Mouse (Mus musculus): ENCODE data around the gene Adora3.
A peak's percentile ranks its signal among the peaks of the same experiment; 100 is the strongest.

Adora3 gene

DNA sequence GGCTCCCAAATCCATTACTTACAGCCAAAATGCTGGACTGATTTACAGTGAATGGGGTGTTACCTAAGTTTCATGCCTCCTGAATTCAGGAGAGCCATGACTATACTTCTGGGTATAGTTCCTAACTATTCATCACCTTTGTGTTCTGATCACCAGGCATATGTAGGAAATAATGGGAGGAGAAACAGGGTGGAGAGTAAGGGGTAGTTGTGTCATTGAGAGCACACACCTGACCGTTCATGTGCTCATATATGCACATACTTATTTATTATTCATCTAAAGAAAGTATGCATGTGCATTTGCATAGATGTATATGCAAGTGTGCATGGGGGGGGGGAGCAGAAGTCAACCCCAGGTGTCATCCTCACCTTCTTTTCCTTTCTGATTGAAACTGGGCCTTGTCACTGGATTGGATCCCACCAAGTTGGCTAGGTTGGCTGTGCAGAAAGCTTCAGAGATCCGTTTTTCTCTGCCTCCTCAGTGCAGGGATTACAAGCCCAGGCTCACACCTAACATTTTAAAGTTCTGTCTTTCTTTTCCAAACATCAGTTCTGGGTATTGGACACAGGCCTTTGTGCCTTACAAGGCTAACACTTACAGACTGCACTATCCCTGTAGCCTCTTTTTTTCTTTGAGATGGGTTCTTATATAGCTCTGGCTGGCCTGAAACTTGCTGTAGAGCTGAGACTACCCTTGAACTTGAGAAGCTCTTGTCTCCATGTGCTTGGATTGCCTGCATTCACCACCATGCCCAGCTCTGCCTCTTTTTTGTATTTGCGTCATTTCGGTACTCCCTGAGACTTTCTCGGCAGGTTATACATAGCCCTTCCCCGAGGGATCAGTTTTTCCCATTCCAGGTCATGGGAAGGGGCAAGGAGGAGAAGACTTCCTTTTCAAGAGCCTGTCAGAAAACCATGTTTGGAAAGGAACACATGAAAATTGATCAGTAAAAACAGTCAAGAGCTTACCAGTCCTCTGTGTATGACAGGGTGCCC lies 3.1 kb downstream of the Adora3 start:
- no peak for DNase-seq (ENCODE audit: low read depth in 2 of 2, low spot score in 2 of 2)

DNA sequence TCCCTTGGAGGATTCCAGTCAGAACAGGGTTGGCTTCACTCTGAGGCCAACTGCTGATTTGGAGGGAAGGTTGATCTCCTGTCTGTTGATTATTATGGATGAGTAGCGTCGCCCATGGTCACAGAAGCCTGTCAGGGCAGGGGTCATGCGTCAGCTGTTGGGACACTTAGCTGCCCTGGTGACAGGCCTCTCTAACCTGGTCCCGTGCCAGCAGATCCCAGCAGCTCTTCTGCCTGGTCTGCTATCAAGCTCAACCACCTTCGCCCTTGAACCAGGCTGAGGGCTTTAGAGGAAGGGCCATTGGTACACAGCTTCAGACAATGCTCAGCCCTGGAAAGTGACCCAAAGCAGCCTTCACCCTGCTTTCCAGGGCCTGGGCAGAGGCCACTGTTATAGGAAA lies 5.4 kb downstream of the Adora3 start:
- DNase-seq (ENCODE audit: low read depth in 2 of 2, low spot score in 2 of 2) = no peak

DNA sequence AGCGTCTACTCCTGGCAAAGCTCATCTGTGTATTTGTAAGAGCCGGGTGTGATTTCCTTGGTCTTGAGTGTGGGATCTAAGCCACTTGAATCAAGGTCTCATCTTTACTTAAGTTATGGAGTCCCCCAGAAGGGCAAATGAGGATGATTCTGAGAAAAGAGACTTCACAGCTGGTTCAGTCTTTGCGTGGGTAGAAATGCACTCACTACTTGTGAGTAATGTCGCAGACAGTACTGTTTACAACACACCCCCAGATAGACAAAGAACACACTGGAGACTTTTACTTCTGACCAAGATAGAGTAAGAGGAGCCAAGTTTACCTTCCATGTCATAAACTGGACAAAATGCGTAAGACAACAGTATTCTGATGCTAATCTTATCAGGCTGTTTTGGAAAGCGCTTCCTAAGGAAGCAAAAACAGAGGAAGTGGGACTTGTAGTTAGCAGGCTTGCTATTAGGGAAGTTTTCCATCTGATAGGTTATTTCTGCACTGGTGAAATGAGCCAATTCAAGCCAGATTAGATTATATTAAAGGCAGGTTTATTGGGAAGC lies 6.7 kb downstream of the Adora3 start:
- DNase-seq (ENCODE audit: low read depth in 2 of 2, low spot score in 2 of 2) = no peak

DNA sequence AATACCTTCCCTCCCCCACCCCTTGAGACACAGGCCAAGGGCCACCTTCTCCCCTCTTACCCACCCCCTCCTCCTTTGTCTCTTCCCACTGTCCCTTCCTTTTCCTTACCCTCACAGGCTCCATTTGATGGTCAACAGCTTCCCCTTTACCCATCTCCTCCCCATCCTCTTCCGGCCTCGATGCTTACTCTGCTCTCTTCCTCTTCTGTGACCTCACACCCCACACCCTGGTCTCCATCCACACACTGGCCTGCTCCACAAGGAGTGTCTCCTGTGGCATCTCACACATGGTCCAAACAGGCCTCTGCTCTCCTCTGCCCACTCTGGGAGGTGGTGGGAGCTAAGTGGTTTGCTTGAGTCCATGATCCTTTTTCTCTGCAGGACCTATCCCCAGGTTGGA lies 7.3 kb downstream of the Adora3 start:
- no peak for DNase-seq (ENCODE audit: low read depth in 2 of 2, low spot score in 2 of 2)

DNA sequence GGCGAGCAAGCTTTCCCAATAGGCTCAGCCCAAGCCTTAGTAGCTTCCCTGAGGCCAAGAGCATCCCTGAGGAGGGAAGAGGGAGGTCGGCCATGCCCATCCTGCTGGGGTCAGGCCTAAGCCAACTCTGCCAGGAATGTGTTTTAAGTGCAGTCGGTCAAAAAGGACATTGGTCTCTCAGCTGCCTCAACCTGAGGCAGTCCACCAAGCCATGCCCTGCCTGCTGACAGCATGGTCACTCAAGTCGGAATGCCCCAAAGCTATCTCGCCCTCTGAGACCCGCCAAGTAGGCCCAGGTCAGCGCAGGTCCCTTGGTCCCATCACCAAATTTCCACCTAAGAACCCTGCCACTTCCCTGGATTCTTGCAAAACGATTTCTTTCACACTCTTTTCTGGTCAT lies 8.1 kb downstream of the Adora3 start:
- no peak for DNase-seq (ENCODE audit: low read depth in 2 of 2, low spot score in 2 of 2)

DNA sequence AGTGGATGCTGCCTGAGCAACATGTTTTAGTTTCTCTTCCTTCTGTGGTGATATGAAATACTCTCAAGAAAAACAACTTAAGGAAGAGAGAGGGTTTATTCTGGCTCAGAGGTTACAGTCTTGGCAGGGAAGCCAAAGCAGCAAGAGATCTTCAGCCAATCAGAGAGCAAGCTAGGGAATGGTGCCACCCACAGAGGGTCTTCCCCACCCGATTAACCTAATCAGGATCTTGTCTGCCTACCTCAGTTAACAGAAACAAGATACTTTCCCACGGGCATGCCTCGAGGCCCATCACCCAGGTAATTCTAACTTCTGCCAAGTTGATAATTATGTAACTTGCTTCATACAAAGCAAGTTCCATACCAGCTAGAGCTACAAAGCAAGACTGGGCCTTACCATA lies 9.8 kb downstream of the Adora3 start:
- DNase-seq (ENCODE audit: low read depth in 2 of 2, low spot score in 2 of 2) = no peak

DNA sequence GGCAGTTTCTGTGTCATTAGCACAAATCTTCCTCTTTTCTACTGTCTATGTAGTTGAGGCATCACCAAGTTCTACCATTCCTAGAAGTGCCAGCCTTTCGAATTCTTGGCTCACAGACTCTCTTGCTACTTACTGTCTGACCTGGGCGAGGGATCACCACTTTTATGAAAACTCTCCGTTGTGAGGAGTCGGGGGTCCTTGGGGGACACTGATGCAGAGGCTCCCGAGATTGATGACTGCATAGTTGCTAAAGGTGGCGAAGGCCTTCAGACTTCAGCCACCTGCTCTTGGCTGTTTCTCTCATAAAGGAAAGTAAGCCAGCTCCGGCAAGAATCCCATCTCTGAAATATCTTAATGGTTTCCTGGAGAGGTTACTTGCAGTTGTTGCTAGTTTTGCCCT lies 11.4 kb downstream of the Adora3 start:
- DNase-seq (ENCODE audit: low read depth in 2 of 2, low spot score in 2 of 2) = no peak

DNA sequence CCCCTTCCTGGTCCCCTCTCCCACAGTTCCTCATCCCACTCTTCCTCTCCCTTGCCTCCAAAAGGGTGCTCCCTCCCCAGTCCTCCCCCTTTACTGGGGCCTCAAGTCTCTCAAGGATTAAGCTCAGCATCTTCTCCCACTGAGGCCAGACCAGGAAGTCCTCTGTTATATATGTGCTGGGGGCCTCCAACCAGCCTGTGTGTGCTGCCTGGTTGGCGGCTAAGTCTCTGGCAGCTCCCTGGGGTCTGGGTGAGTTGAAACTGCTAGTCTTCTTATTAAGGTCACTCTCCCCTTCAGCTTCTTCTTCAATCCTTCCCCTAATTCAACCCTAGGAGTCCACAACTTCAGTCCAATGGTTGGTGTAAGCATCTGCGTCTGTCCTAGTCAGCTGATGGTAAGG lies 12.5 kb downstream of the Adora3 start:
- DNase-seq (ENCODE audit: low read depth in 2 of 2, low spot score in 2 of 2) = no peak

DNA sequence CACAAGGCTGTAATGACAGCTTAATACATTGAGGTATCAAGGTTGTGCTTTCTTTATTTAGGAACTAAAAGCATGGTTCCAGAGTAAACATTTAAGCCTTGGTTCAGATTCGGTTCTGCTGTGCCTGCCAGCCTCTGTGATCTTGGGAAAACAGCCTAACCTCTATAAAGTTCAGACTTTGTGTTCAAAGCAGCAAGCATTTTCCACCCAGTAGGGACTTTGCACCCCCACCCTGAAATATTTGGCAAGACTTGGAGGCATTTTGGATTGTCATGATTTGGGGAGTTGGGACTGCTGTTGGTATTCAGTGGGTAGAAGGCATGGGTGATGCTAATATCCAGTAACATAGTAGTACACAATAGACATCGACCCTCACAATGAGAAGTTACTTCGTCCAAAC lies 18.3 kb downstream of the Adora3 start:
- no peak for DNase-seq (ENCODE audit: low read depth in 2 of 2, low spot score in 2 of 2)

DNA sequence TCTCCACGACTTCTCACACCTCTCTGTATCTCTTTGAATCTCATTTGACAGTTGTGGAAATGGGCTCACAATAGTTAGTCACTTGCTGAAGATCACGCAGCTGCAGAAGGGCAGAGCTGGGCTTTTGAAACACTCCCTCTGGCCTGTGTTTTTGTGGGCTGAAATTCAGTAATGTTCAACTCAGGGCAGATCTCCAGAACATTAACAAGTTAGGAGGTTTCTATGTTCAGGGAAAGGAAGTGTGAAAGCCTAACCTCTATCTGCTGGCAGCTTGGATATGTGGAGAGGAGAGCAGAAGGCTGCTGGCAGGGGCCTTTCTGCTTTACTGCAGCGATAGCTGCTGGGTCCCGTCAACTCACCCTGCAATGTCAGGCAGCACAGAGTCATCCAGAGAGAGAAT lies 19.6 kb downstream of the Adora3 start:
- DNase-seq (ENCODE audit: low read depth in 2 of 2, low spot score in 2 of 2) = no peak

DNA sequence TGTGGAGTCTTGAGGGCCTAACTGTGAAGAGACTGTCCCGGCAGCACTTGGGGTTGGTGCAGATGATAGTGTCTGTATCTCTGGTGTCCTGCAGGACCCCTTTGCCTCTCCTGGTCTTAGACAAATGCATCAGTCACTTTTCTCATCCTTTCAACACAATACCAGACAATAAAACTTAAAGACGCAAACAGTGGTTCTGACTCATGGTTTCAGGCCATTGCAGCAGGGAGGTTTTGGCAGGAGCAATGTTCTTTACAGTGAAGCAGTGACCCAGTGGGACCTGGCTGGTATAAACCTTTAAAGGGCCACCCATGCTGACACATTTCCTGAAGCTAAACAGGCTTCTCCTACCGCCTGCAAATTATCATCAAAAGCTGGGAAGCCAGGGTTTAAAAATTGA lies 20.5 kb downstream of the Adora3 start:
- no peak for DNase-seq (ENCODE audit: low read depth in 2 of 2, low spot score in 2 of 2)

DNA sequence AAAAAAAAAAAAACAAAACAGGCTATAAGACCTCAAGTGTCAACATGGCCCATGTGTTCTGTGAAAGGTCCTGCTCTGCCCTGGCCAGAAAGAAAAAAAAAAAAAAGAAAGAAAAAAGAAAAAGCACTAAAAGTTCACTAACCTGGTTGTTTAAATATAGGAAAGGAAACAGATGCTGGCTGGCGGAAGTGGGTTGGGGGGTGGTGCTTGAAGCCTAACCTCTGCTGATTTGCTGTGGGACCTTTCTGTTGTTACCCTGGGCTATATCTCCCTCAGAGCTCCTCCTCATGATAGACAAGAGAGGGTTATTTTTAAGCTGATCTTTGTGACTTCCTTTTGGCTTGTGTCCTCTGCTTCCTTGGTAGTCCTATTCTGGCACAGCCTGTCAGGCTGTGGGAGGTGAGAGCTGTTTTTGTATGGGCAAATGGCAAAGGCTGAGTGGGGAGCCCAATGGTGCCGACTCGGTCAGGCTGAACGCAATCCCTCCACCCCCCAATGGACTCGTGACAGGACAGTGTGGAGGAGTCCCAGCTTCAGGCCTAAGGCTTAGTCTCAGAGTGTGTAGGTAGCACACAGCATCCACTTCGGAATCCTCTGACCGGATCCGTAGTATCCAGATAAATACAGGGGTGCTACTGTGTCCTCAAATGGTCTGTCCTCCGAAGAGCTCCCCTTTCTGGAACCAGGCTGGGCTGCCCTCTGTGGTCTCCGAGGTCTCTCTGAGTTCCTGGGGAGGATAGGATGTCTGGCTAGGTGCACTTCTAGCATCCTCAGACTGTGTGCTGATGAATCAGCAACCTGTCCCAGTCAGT lies 21.3 kb downstream of the Adora3 start:
- DNase-seq (ENCODE audit: low read depth in 2 of 2, low spot score in 2 of 2) = peak; percentile 66 to 76

DNA sequence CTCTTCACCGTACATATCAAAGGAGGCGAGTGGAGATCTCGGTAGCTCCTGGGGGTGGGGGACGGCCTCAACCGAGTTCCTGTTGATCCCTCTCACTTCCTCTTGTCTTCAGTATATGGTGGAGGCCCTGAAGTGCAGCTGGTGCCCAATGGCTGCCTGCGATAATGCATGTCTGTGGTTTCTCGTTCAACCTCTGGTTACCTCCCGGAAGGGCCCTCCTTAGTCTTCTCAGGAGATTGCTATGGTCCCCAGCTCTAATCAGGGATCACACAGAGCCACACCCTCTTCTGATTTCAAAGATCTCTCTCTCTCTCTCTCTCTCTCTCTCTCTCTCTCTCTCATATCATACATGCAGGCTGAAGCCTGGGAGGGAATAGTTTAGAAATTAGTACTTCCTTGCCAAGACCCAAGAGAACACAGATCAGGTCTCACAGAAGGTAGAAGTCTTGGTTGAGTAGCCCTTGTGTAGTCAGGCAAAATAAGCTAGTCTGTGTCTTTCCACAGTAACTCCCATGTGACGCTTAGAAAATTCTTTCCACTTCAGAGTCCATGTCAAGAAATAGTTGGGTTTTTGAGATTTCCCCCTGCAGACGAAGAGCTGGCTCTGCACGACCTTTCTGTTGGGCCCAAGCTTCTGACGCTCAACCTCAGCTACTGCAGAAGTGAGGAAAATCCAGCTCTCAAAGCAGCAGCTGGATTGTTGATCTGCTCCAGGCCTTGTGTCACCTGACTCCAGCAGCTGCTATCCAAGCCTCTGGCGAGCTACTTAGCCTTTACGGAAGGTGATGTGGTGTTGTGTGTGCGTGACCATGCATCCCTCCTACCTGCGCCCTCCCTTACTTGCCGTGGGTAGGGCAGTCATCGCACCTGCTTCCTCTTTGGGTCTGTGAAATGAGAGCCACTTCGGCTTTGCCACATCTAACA lies 22.2 kb downstream of the Adora3 start:
- DNase-seq (ENCODE audit: low read depth in 2 of 2, low spot score in 2 of 2) = peak in 1 of 2 experiments; percentile 64

DNA sequence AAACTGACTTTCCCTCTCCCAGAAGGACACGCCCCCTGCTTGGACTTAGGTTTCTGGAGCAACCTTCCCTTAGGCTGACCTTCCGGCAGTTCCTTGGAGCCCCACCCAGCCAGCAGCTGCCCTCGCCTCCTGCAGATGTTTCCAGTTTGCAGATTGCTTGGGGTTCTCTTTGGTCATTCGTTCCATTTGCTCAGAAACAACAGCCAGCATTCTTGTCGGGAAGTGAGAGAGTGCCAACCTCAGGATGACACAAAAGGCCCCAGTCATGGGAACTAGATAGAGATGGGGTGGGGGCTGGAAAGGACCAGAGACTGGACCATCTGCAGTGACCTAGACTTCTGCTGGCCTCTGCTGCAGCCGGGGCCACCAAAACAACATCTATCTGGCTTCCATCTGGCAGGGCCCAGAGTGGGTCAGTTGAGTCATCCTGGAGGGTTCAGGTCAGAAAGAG lies 23.3 kb downstream of the Adora3 start:
- DNase-seq (ENCODE audit: low read depth in 2 of 2, low spot score in 2 of 2) = no peak

DNA sequence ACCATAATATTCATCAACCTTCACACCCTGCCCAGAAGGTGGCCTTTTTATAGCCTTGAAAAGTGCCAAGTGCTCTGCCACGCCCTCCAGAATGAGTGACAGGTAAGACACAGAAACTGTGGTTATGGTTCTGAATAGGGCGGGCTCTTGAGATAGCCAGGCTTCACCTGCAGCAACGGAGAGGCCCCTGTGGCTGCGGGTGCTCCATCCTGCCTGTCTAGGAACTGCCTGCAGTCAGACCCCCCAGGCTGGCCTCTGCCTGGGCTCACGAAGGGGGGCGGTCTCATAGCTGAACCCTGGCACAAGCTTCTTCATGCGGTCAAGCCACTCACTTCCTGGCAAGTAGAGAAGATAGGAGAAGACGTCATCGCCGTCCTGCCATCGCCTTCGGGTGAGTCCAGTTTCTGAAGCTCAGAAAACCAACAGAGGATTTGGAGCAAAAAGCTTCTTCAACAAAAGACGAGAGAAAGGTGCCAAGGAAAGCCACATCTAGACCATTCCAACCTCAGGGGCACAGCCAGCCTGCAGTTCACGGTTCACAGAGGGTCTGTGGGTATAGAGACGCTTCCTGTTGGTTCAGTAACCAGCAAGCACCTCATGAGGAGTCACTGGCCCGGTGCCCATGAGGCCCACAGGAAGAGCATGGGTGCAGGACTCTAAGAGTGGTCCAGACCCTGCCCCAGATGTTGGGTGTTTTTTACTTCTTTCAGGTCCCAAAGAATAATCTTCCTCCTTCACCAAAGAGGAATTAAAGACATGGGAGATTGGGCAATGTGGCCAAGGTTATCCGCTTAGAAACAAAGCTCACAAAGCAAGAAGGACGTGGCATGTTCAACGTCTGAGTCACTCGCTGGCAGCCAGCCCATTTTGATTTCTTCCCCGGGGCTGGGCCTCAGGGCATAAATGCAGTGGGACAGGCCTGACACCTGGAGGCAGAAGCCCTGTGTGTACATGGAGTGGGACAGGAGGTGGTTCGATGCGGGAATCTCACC lies 24.2 kb downstream of the Adora3 start:
- peak; percentile 85 to 88 for DNase-seq (ENCODE audit: low read depth in 2 of 2, low spot score in 2 of 2)

DNA sequence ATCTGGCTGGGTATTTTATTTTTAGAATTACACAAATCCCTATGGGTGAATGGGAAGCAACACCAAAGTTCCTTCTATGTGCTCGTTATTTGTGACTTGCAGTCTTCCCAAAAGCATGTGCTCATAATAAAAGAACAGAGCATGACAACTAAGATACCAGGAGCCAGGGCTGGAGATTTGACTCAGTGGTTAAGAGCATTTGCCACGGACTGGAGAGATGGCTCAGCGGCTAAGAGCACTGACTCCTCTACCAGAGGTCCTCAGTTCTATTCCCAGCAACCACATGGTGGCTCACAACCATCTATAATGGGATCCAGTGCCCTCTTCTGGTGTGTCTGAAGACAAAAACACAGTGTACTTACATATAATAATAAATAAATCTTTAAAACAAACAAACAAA lies 26.2 kb downstream of the Adora3 start:
- no peak for DNase-seq (ENCODE audit: low read depth in 2 of 2, low spot score in 2 of 2)

DNA sequence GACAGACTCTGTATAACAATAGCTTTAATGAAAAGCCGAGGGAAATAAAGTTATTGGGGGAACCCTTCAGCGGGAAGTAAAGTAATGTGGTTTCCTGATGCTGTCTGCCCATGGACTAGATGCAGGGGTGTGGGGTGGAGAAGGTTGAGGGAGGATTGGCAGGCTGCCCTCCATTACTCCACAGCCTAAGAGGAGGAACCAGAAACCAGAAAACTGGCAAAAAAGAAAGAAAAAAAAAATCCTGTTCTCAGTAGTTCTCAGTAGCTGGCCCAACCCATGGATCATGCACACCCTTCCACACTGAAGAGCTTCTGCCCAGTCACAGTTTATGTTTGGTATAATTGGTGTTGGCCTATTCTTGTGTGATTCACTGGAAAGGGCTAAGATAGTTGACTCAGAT lies 27.7 kb downstream of the Adora3 start:
- DNase-seq (ENCODE audit: low read depth in 2 of 2, low spot score in 2 of 2) = no peak

DNA sequence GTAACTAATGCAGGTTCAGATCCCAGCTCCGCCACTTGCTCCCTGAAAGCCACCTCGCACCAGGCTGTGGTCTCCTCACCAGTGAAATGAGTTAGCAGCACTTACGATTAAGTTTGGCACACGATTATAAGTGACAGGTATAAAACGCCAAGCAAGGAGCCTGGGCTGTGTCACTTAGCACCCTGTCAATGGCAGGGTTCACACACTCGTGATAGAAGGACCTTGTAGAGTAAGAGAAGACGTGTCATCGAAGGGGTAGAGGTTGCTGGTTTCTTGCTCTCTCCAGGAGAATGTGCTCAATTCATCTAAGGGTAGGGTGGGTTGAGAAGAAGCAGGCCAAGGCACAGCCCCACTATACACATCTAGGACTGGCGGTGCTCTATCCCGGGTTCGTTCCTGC lies 28.2 kb downstream of the Adora3 start:
- DNase-seq (ENCODE audit: low read depth in 2 of 2, low spot score in 2 of 2) = no peak

DNA sequence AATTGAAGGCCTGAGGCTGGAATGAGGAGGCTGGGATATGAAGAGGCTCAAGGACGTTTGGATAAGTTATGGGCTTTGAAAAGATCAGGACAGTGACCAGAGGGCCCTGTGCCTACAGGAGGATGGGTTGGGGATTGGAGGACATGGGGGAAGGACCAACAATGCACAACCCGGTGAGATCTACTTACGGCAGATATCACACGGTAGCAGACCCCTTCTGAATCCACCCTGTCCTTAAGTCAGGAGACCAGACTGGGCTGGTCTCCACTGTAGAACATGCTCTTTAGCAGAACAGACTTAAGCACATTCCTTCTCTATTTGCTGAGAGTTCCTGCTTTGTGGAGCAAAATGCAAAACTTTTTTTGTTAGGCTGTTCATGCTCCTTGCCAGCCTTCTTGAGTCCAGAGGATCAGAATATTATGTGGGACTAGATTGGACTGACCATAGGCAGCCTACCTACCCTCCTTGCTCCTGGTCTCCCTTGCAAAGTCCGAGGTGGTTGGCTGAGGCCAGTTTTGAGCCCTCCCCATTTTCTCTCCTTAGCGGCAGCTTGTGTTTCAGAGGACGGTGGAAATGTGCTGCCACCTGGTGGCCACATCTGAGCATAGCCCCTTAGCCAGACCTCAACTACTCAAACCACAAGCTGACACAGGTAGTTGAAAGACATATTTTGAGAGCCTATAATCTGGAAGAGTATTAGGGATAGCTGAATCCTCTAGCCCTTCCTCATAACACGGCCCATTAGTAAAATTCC lies 28.9 kb downstream of the Adora3 start:
- DNase-seq (ENCODE audit: low read depth in 2 of 2, low spot score in 2 of 2) = peak; percentile 74 to 82

Measured in CD8-positive naive resting alpha-beta T cell, adult 2 months (primary cell).